Mouse (Mus musculus) kidney, adult 8-10 months (tissue): ENCODE measurements around the gene Dpp7.

Experiments used
- DNase-seq, 2 experiments: peaks; one replicate each; pipeline ENCODE4 v3.0.0; 2022

Gene Dpp7

GRCm38 (mm10) chr2:25365091-25365761 is 9.1 kb upstream of the Dpp7 start, which contains the start of gene Uap1l1:
Gene Uap1l1, minus strand, starts transcription at chr2:25365682.
- peak; percentile 84 to 85 for DNase-seq

- no peak for DNase-seq
Observed at GRCm38 (mm10) chr2:25364761-25365090, 8.6 kb upstream of the Dpp7 start.

DNA sequence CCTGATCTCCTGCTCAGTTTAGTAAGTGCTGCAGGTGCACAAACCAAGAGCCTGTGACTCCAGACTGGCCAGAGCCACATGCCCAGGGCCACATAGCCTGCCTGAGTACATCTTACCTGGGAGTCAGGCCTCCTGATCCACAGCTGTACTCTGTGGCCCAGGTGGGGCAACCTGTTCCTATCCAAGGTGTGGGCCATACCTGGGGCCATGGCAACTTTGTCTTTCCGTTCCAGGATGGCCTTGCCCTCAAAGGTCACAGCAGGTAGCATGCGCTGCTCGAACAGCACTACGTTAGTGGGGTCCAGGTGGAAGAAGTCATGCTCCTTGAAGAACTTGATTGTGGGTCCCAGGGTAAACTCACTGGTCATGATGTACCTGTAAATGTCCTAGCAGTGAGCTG is 8.2 kb upstream of the Dpp7 start:
- DNase-seq, result no peak

GRCm38 (mm10) chr2:25363478-25364178 is 7.5 kb upstream of the Dpp7 start:
- DNase-seq, result no peak

GRCm38 (mm10) chr2:25359848-25360247 is 3.7 kb upstream of the Dpp7 start:
- no peak for DNase-seq

- no peak for DNase-seq
Observed at GRCm38 (mm10) chr2:25355419-25356066, 616 bp downstream of the Dpp7 start.

GRCm38 (mm10) chr2:25354211-25354610 is 1.9 kb downstream of the Dpp7 start:
- DNase-seq, result no peak

- no peak for DNase-seq
Observed at GRCm38 (mm10) chr2:25350701-25351100, 5.5 kb downstream of the Dpp7 start.

DNA sequence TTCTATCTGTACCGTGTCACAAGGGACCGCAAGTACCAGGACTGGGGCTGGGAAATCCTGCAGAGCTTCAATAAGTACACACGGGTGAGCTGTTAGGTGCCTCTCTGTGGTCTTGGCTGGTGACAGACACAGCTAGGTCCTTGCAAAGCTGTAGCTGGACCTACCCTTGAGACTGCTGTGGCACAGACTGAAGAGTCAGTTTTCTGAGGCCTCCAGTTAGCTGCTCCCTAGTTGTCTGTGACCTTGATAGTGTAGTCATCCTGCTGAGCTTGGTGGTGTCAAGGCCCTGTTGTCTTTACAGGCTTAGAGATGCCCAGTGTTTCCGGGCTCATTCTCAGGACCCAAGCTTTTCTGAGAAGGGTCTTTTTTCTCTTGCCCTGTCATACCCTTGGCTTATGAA is 6.7 kb downstream of the Dpp7 start:
- DNase-seq, result no peak

GRCm38 (mm10) chr2:25348162-25348561 is 8.0 kb downstream of the Dpp7 start:
- DNase-seq, result no peak

DNA sequence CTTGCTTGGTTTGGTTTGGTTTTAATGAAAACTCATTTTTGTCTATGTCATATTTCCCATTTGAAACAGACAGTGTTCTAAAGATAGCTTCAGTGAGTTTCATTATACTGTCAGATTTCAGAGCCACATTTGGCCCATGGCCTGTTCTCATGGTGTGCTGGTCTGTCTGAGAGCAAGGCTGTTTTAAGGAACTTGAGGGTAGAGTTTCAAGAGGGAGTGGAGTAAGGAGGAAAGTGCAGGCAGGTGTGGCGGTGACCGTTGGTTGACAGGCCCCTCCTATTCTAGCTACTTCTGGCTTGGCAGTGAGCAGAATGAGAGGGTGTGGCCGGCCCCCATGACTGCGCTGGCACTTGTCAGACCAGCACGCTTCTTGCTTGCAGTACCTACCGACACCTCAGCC is 17.9 kb downstream of the Dpp7 start:
- DNase-seq, result no peak

DNA sequence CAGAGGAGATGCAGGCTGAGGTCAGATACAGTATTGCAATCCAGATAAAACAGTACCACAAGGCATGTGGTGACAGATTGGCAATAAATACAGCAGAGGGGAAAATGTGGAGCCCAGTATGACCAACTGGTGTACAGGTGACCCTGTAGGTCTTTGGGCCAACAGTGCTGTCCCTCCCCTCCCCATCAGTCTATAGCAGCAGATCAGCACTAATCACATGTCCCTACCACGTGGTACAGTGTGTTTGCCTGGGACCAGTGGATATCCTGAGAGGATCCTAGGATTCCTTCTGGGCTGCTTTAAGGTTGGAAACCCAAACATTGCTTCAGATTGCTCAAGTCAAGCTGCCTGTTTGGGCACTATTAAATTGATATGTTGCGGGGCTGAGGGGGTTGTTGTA is 22.6 kb downstream of the Dpp7 start:
- no peak for DNase-seq

GRCm38 (mm10) chr2:25332286-25333160 is 23.6 kb downstream of the Dpp7 start, which contains the start of gene Man1b1:
Gene Man1b1, plus strand, starts transcription at chr2:25332338.
- DNase-seq, result peak; percentile 99

GRCm38 (mm10) chr2:25331470-25331869 is 24.7 kb downstream of the Dpp7 start:
- no peak for DNase-seq

DNA sequence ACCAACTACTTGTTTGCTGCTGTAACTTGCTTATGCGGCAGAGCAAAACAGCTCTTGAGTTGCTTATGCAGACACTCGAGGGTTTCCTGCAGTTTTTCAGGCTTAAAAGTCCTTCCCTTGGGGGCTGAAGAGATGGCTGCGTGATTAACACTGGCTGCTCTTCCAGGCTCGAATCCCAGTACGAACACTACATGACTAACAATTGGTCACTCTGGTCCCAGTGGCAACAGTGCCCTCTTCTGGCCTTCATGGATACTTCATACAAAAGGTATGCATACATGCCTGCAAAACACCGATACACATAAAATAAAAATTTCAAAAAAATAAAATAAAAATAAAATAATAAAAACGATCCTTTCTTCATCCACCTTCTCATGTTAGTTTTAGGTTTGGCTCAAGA is 27.7 kb downstream of the Dpp7 start:
- DNase-seq, result peak in 1 of 2 experiments; percentile 44

DNA sequence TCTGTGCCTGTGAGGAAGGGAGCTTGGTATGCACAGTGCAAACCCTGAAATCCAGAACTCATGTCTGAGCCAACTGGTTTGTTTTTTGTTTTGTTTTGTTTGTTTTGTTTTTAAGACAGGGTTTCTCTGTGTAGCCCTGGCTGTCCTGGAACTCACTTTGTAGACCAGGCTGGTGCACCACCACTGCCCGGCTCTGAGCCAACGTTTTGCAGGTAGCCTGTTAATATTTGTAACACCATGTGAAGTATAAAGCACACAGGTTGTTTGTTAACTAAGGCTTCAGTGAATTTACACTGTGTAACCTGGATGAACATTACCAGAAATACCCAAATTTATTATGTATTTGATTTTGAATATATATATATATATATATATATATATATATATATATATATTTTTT is 30.1 kb downstream of the Dpp7 start:
- peak in 1 of 2 experiments; percentile 37 for DNase-seq

- no peak for DNase-seq
Observed at GRCm38 (mm10) chr2:25320084-25320483, 36.1 kb downstream of the Dpp7 start.

DNA sequence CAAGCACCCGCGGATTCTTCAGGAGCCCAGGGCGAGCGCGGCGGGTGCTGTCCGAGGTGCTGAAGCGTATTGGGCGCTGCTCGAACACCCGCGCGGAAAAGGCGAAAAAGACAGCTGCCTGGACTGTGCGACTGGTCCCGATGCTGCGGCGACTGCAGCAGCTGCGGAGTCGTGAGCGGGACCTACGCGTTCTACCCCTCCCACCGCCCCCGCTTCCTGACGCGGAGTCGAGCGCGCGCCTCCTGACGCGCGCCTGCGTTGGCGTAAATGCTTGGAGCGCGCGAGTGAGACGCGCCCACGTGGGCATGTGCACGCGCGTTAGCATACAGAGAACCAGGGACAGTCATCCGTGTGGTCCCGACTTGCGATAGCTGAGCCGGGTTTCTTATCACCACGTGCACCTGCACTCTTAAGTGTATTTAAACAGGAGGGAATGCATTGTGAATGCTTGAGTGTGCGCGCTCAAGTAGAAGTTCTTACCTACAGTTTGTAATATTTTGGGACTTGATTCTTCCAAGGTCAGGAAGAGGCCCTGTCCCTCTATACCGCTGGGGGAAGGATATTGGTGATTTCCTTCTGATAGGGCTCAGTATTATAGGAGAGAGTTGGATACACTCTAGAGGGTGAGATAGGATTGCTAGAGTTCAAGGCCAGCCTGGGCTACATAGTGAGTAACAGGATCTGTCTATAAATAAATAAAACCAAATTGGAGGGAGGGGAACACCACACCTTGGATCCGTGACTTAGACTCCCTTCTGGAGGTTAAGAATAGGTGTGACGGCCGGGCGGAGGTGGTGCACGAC is 37.0 kb downstream of the Dpp7 start, which contains the start of gene Grin1:
Gene Grin1, minus strand, starts transcription at position 217 of the 803 bp plus-strand sequence.
- DNase-seq, result peak in 1 of 2 experiments; percentile 52

- no peak for DNase-seq
Observed at GRCm38 (mm10) chr2:25318119-25318966, 37.8 kb downstream of the Dpp7 start.

- DNase-seq, result no peak
Observed at GRCm38 (mm10) chr2:25311491-25311891, 44.7 kb downstream of the Dpp7 start.

- no peak for DNase-seq
Observed at GRCm38 (mm10) chr2:25310969-25311368, 45.2 kb downstream of the Dpp7 start.
